Mouse (Mus musculus) bone marrow macrophage, adult 2 months (primary cell): Measurements from ENCODE around the gene Kcnq1.

Experiments
- CTCF ChIP-seq: IDR thresholded peaks from 2 replicates; pipeline ENCODE4 v1.5.1; 2012; ENCODE audit warnings: low read depth, mild to moderate bottlenecking, low read length, moderate library complexity
- POLR2A ChIP-seq: IDR thresholded peaks from 2 replicates; pipeline ENCODE4 v1.6.1; 2012; ENCODE audit warnings: mild to moderate bottlenecking, low read depth, low read length, borderline replicate concordance

- no peak for TF ChIP-seq CTCF
- no peak for TF ChIP-seq POLR2A
Measured at GRCm38 (mm10) chr7:143428142-143428813, 322.1 kb downstream of the Kcnq1 start.
